8 mouse cellular contexts compared by ENCODE assay signal in the genomic region with DNA sequence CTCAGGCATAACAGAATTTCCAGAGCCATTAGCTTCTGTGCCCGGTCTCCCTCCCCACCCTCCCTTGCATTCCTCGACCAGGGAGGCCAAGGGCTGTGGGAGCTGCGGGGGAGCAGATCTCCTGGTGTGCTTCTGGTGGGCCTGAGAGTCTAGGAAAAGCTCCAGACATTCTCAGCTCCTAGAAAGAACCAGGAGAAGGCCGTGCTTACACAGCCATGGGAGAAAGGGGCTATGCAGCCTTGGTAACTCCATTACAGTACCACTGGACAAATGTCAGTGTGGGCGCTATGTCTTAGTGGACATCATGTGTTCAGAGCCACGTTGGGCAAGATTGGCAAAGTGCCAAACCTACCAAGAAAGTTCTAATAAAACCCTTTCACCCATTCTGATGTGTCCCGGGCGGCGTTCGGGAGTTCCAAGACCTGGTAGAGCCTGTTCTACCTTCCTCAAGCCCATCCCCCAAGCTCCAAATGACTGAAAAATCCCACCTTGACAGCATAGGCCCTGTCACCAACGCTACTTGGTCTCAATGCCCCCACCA. TPM values are rescaled to one million over a fixed set of nuclear protein-coding genes. Genes with fewer than 3 reads are reported as not detected.
DNase-seq lines count a peak whose midpoint lies in the region; ATAC-seq and TF ChIP-seq lines count a peak whose summit lies in the region.

No protein-coding gene starts in this region.

- TF ChIP-seq POLR2A in thymus, adult 2 months (IDR thresholded peaks at IDR 0.05; ENCODE audit: control insufficient read depth, extremely low read depth, insufficient read depth, low read length, poor library complexity) = no peak

- peak overlapping the region; percentile 88 for H3K9ac ChIP-seq in intestine, embryonic 15.5 days
- H3K9ac ChIP-seq in liver, postnatal 0 days (replicated peaks) = peak overlapping the region; percentile 93
- peak overlapping the region; percentile 91 for H3K9ac ChIP-seq in stomach, postnatal 0 days (ENCODE audit: low read length)

- peaks cover 21% of the 10 kb centered on the region for H3K4me1 ChIP-seq in thymus, adult 2 months (replicated peaks; ENCODE audit: control insufficient read depth, insufficient read depth, low read length)
- H3K4me1 ChIP-seq in forebrain, embryonic 10.5 days = peaks cover 58% of the 10 kb centered on the region
- H3K4me1 ChIP-seq in intestine, embryonic 15.5 days (replicated peaks) = peaks cover 32% of the 10 kb centered on the region
- H3K4me1 ChIP-seq in liver, postnatal 0 days (ENCODE audit: insufficient read depth) = peaks cover 30% of the 10 kb centered on the region
- peaks cover 15% of the 10 kb centered on the region for H3K4me1 ChIP-seq in stomach, postnatal 0 days (replicated peaks; ENCODE audit: control insufficient read depth, insufficient read depth)

- peak overlapping the region; percentile 100 for H3K4me2 ChIP-seq in intestine, embryonic 15.5 days (replicated peaks)
- peak overlapping the region; percentile 96 for H3K4me2 ChIP-seq in liver, postnatal 0 days (ENCODE audit: low read depth, low read length)
- peak overlapping the region; percentile 79 for H3K4me2 ChIP-seq in stomach, postnatal 0 days (replicated peaks; ENCODE audit: low read depth)

- WGBS in thymus, adult 2 months = 84% methylated on average over 11 of the region's 11 CpGs
- 17% methylated on average over 11 of the region's 11 CpGs for WGBS in forebrain, embryonic 10.5 days
- WGBS in intestine, embryonic 15.5 days = 12% methylated on average over 11 of the region's 11 CpGs
- 22% methylated on average over 11 of the region's 11 CpGs for WGBS in liver, postnatal 0 days (ENCODE audit: insufficient replicate concordance)
- WGBS in stomach, postnatal 0 days = 4% methylated on average over 11 of the region's 11 CpGs

- TF ChIP-seq CTCF in thymus, adult 2 months (IDR thresholded peaks at IDR 0.05; ENCODE audit: borderline replicate concordance, control insufficient read depth, extremely low read depth, insufficient read depth, low read length, poor library complexity) = no peak
- no peak for TF ChIP-seq CTCF in liver, postnatal 0 days (IDR thresholded peaks at IDR 0.05; ENCODE audit: low read depth)
- no peak for TF ChIP-seq CTCF in stomach, postnatal 0 days (IDR thresholded peaks at IDR 0.05; ENCODE audit: low read depth)

- H3K4me3 ChIP-seq in thymus, adult 2 months (ENCODE audit: control insufficient read depth, insufficient read depth, low read length) = peak overlapping the region; percentile 44
- peak overlapping the region; percentile 61 for H3K4me3 ChIP-seq in forebrain, embryonic 10.5 days
- peak overlapping the region; percentile 80 for H3K4me3 ChIP-seq in intestine, embryonic 15.5 days (replicated peaks)
- H3K4me3 ChIP-seq in liver, postnatal 0 days (ENCODE audit: low read depth, low read length) = peak overlapping the region; percentile 88
- peak overlapping the region; percentile 97 for H3K4me3 ChIP-seq in stomach, postnatal 0 days (ENCODE audit: low read depth, low read length)

- no peaks in the 10 kb centered on the region; the same call in 1 of the 2 replicates for H3K27me3 ChIP-seq in thymus, adult 2 months (ENCODE audit: control insufficient read depth, insufficient read depth, low read length)
- H3K27me3 ChIP-seq in forebrain, embryonic 10.5 days (ENCODE audit: poor library complexity, severe bottlenecking) = peaks cover 56% of the 10 kb centered on the region
- H3K27me3 ChIP-seq in intestine, embryonic 15.5 days (replicated peaks) = 0 out of 2 replicates have a peak, but pooled peaks cover under 1% of the 10 kb centered on the region
- no peaks in the 10 kb centered on the region for H3K27me3 ChIP-seq in liver, postnatal 0 days (ENCODE audit: insufficient read depth, low read length)
- H3K27me3 ChIP-seq in stomach, postnatal 0 days (ENCODE audit: control insufficient read depth, insufficient read depth, low read length) = no peaks in the 10 kb centered on the region

- no peaks in the 10 kb centered on the region for H3K36me3 ChIP-seq in thymus, adult 2 months (ENCODE audit: control insufficient read depth, insufficient read depth, low read length)
- no peaks in the 10 kb centered on the region for H3K36me3 ChIP-seq in forebrain, embryonic 10.5 days (replicated peaks)
- no peaks in the 10 kb centered on the region for H3K36me3 ChIP-seq in intestine, embryonic 15.5 days
- peaks cover 12% of the 10 kb centered on the region for H3K36me3 ChIP-seq in liver, postnatal 0 days (replicated peaks; ENCODE audit: insufficient read depth, low read length)
- H3K36me3 ChIP-seq in stomach, postnatal 0 days (ENCODE audit: control insufficient read depth, insufficient read depth, low read length) = no peaks in the 10 kb centered on the region

- 0 out of 2 replicates have a peak, but pooled peaks have one; percentile 9 for ATAC-seq in intestine, embryonic 15.5 days
- 0 out of 2 replicates have a peak, but pooled peaks have one; percentile 3 for ATAC-seq in liver, postnatal 0 days
- ATAC-seq in stomach, postnatal 0 days (ENCODE audit: low FRiP score, low TSS enrichment) = 0 out of 2 replicates have a peak, but pooled peaks have one; percentile 1

- TF ChIP-seq EP300 in liver, postnatal 0 days (IDR thresholded peaks at IDR 0.05; ENCODE audit: low read depth) = no peak
- TF ChIP-seq EP300 in stomach, postnatal 0 days (optimal IDR thresholded peaks at IDR 0.05) = no peak

- H3K9me3 ChIP-seq in forebrain, embryonic 10.5 days = no peaks in the 10 kb centered on the region
- no peaks in the 10 kb centered on the region for H3K9me3 ChIP-seq in intestine, embryonic 15.5 days
- no peaks in the 10 kb centered on the region for H3K9me3 ChIP-seq in liver, postnatal 0 days (ENCODE audit: low read length)
- H3K9me3 ChIP-seq in stomach, postnatal 0 days (ENCODE audit: control insufficient read depth, low read length) = no peaks in the 10 kb centered on the region

- no peak for DNase-seq in thymus, adult 2 months
- no peak for DNase-seq in thymus, postnatal 4 days
- no peak for DNase-seq in forebrain, embryonic 10.5 days (ENCODE audit: extremely low spot score, low spot score)
- DNase-seq in liver, postnatal 0 days = peak; percentile 49
- peak; percentile 64 for DNase-seq in stomach, postnatal 0 days (ENCODE audit: low spot score)
- DNase-seq in urinary bladder, adult 2 months (ENCODE audit: low spot score) = no peak
- no peak for DNase-seq in frontal cortex, postnatal 36 days (ENCODE audit: low spot score in 2 of 2)

- H3K27ac ChIP-seq in thymus, adult 2 months (ENCODE audit: control insufficient read depth, insufficient read depth, low read length) = no peak overlapping the region
- peak overlapping the region; percentile 76 for H3K27ac ChIP-seq in forebrain, embryonic 10.5 days
- H3K27ac ChIP-seq in intestine, embryonic 15.5 days = peak overlapping the region; percentile 87
- peak overlapping the region; percentile 94 for H3K27ac ChIP-seq in liver, postnatal 0 days (ENCODE audit: low read depth)
- H3K27ac ChIP-seq in stomach, postnatal 0 days (replicated peaks) = peak overlapping the region; percentile 98

RNA-seq across cellular contexts. Expression of a gene that starts 7.7 kb away (rescaled TPM):
- 59.3 and 61.1 TPM in 2 replicates for polyA plus RNA-seq in thymus, adult 2 months (2012; rRNA removed)
- 11.6 and 11.8 TPM in 2 replicates for polyA plus RNA-seq in forebrain, embryonic 10.5 days (2016; fragmentation: Nextera tagmentation; extraction: Ambion mirVana)
- 120 TPM in 2 replicates for polyA plus RNA-seq in intestine, embryonic 15.5 days (2015; fragmentation: Nextera tagmentation; extraction: Ambion mirVana)
- polyA plus RNA-seq in liver, postnatal 0 days (2015; fragmentation: Nextera tagmentation; extraction: Ambion mirVana) = 68.4 and 73.4 TPM in 2 replicates
- 250 and 267 TPM in 2 replicates for polyA plus RNA-seq in stomach, postnatal 0 days (2015; fragmentation: Nextera tagmentation; extraction: Ambion mirVana)
- 171 and 182 TPM in 2 replicates for polyA plus RNA-seq in urinary bladder, adult 2 months (2012; rRNA removed)

RNA-seq across cellular contexts. Expression of a gene that starts 30.1 kb away (rescaled TPM):
- polyA plus RNA-seq in thymus, adult 2 months (2012; rRNA removed) = 22.0 and 24.2 TPM in 2 replicates
- 27.4 and 28.6 TPM in 2 replicates for polyA plus RNA-seq in forebrain, embryonic 10.5 days (2016; fragmentation: Nextera tagmentation; extraction: Ambion mirVana)
- 9.6 and 11.2 TPM in 2 replicates for polyA plus RNA-seq in intestine, embryonic 15.5 days (2015; fragmentation: Nextera tagmentation; extraction: Ambion mirVana)
- 0.37 and 0.51 TPM in 2 replicates for polyA plus RNA-seq in liver, postnatal 0 days (2015; fragmentation: Nextera tagmentation; extraction: Ambion mirVana)
- polyA plus RNA-seq in stomach, postnatal 0 days (2015; fragmentation: Nextera tagmentation; extraction: Ambion mirVana) = 3.3 and 3.4 TPM in 2 replicates
- polyA plus RNA-seq in urinary bladder, adult 2 months (2012; rRNA removed) = 1.7 and 1.8 TPM in 2 replicates

RNA-seq across cellular contexts. Expression of a gene that starts 41.1 kb away (rescaled TPM):
- 99.3 and 109 TPM in 2 replicates for polyA plus RNA-seq in thymus, adult 2 months (2012; rRNA removed)
- 5.9 and 6.7 TPM in 2 replicates for polyA plus RNA-seq in forebrain, embryonic 10.5 days (2016; fragmentation: Nextera tagmentation; extraction: Ambion mirVana)
- 30.9 and 39.2 TPM in 2 replicates for polyA plus RNA-seq in intestine, embryonic 15.5 days (2015; fragmentation: Nextera tagmentation; extraction: Ambion mirVana)
- 27.3 and 30.0 TPM in 2 replicates for polyA plus RNA-seq in liver, postnatal 0 days (2015; fragmentation: Nextera tagmentation; extraction: Ambion mirVana)
- polyA plus RNA-seq in stomach, postnatal 0 days (2015; fragmentation: Nextera tagmentation; extraction: Ambion mirVana) = 27.9 and 32.7 TPM in 2 replicates
- 63.2 and 63.3 TPM in 2 replicates for polyA plus RNA-seq in urinary bladder, adult 2 months (2012; rRNA removed)

RNA-seq across cellular contexts. Expression of a gene that starts 46.0 kb away (rescaled TPM):
- polyA plus RNA-seq in thymus, adult 2 months (2012; rRNA removed) = 6.3 and 9.3 TPM in 2 replicates
- 2.8 and 4.0 TPM in 2 replicates for polyA plus RNA-seq in forebrain, embryonic 10.5 days (2016; fragmentation: Nextera tagmentation; extraction: Ambion mirVana)
- polyA plus RNA-seq in intestine, embryonic 15.5 days (2015; fragmentation: Nextera tagmentation; extraction: Ambion mirVana) = 75.2 and 89.8 TPM in 2 replicates
- polyA plus RNA-seq in liver, postnatal 0 days (2015; fragmentation: Nextera tagmentation; extraction: Ambion mirVana) = 0.13 and 0.29 TPM in 2 replicates
- polyA plus RNA-seq in stomach, postnatal 0 days (2015; fragmentation: Nextera tagmentation; extraction: Ambion mirVana) = 252 and 271 TPM in 2 replicates
- polyA plus RNA-seq in urinary bladder, adult 2 months (2012; rRNA removed) = 135 and 174 TPM in 2 replicates

RNA-seq across cellular contexts. Expression of a gene that starts 50.8 kb away (rescaled TPM):
- polyA plus RNA-seq in thymus, adult 2 months (2012; rRNA removed) = 128 and 141 TPM in 2 replicates
- 172 and 174 TPM in 2 replicates for polyA plus RNA-seq in forebrain, embryonic 10.5 days (2016; fragmentation: Nextera tagmentation; extraction: Ambion mirVana)
- polyA plus RNA-seq in intestine, embryonic 15.5 days (2015; fragmentation: Nextera tagmentation; extraction: Ambion mirVana) = 188 and 231 TPM in 2 replicates
- polyA plus RNA-seq in liver, postnatal 0 days (2015; fragmentation: Nextera tagmentation; extraction: Ambion mirVana) = 104 and 106 TPM in 2 replicates
- 154 and 157 TPM in 2 replicates for polyA plus RNA-seq in stomach, postnatal 0 days (2015; fragmentation: Nextera tagmentation; extraction: Ambion mirVana)
- 124 and 134 TPM in 2 replicates for polyA plus RNA-seq in urinary bladder, adult 2 months (2012; rRNA removed)

Comparison
In these comparisons a context has a peak if more than half of its experiments do, and no peak if none do; other contexts are left out.
1. DNase-seq: peak in liver, postnatal 0 days (single experiment) and stomach, postnatal 0 days (single experiment); none in thymus, adult 2 months (single experiment), thymus, postnatal 4 days (single experiment), forebrain, embryonic 10.5 days (single experiment), urinary bladder, adult 2 months (single experiment) and frontal cortex, postnatal 36 days (0 of 2).
2. H3K4me3 ChIP-seq: peak in every context shown above with its lines; median percentile 97 in stomach, postnatal 0 days; 88 in liver, postnatal 0 days; 80 in intestine, embryonic 15.5 days; 61 in forebrain, embryonic 10.5 days; 44 in thymus, adult 2 months.
3. Peak in every context shown above with its lines, with median percentiles within 50 percentile points of each other: ATAC-seq, H3K4me2 ChIP-seq and H3K9ac ChIP-seq.